Mouse (Mus musculus) neutrophil, adult 5-6 weeks (primary cell): ENCODE measurements around the gene Dram1. TPM values are rescaled to one million over a fixed set of nuclear protein-coding genes. Genes with fewer than 3 reads are reported as not detected.

Experiments used
- ATAC-seq: fragments of 151-379, 151-347 bp; 2 replicates; pipeline ENCODE4 v1.8.0; 2017; ENCODE audit warnings: mild to moderate bottlenecking, moderate TSS enrichment; ENCODE audit not compliant: insufficient number of reproducible peaks, poor library complexity, low FRiP score, severe bottlenecking; ENCODE audit errors: extremely low read depth
- total RNA-seq: library from RNA; stranded (forward); fragments of 200-1000 nt; gene quantifications from 2 replicates; pipeline ENCODE4 v1.2.3, GENCODE M21; 2017

The Dram1 gene
- total RNA-seq, 1 experiment from 2014 or later = 20.1 TPM

DNA sequence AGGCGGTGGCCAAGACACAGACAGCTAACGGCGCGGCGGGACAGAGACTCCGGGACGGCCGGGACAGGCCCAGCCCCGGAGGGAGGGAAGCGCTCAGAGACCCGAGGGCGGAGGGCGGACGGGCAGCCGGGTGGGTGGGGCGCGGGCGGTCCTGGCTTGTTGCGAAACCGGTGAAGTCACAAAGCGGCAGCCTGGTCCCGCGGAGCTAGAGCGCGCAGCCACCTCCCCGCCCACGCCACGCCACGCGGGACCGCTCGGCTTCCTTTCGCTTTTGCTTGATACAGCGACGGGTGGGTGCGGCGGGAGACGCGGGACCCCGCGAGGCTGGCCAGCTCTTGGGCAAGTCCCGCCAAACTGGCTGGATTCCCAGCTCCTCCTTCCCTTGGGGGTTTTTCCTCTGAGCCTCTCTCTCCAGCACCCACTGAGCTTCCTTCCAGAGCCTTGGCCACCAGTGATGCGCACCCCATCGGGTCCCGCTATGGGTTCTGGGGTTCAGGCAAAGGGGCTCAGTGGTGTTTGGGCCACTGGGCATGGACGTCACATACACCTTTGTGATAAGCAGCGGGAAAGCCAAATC lies 21.8 kb downstream of the Dram1 start:
- peak; percentile 92 for ATAC-seq

DNA sequence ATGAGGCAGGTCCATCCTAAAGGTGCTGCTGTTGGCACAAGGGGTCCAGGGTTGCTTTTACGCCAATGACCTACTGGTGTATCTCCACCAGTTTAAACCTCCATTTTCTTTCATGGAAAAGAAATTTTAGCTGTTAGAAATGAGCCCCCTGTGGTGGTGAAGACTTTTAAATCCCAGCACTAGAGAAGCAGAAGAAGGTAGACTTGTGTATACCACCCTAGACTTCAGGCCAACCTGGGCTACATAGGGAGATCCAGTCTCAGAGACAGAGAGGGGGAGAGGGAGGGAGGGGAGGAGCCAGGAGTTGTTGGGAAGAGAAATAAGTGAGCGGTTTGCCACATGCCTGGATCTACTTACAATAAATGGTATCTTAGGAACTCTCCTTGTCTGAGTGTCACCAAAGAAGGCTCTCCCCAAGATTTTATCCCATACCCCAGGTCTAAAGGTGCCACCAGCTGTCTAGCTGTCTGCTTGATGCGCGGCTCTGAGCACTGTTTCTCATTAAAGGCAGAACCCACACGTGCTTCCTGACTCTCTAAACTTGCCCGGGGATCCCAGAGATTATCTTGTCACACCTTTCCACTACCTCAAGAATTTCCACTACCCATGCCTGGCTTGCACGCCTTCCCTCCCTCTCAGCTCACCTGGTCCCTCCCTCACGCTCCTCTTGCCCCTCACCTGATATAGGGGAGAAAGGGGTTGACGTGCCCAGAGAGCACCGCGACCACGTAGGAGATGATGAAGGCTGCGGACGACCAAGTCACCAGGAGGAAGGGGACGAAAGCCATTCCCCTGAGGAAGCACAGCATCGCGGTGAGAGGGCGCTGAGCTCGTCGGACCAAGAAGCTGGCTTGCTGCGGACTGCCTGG lies 22.5 kb downstream of the Dram1 start:
- no peak for ATAC-seq

DNA sequence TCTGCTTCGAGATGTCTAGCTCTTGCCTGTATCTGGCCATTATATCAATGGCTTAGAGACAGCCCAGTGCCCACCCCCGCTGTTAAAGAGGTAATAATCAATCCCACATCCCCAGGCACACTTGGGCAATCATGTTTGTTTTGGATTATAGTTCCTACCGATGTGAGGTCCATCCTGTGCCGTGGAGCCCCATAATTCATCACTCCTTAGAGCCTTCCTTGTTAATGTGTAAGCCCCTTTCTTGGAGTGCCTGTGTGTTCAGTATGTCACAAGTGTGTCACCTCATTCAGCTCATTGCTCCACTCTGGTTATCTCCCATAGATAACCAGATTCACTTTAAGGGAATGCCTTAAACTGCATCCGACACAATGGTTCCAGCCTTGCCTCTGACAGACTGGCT lies 24.3 kb downstream of the Dram1 start:
- ATAC-seq = no peak

DNA sequence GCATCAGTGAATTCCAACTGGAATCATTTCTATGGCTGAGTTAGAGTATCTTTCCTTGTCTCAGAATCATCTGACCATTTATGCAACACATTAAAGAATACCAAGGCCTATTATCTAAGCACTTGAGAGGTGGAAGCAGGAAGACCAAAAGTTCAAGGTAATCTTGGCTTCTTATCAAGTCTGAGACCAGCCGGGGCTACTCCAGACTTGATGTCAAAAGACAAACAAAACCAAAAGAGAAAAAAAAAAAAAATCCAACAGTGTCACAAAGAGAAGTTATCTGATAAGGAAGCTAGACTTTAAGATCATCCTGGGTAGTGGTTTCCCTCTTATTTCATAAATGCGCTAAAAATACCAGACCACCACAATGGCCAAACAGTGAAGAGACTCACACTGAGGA lies 26.3 kb downstream of the Dram1 start:
- no peak for ATAC-seq

DNA sequence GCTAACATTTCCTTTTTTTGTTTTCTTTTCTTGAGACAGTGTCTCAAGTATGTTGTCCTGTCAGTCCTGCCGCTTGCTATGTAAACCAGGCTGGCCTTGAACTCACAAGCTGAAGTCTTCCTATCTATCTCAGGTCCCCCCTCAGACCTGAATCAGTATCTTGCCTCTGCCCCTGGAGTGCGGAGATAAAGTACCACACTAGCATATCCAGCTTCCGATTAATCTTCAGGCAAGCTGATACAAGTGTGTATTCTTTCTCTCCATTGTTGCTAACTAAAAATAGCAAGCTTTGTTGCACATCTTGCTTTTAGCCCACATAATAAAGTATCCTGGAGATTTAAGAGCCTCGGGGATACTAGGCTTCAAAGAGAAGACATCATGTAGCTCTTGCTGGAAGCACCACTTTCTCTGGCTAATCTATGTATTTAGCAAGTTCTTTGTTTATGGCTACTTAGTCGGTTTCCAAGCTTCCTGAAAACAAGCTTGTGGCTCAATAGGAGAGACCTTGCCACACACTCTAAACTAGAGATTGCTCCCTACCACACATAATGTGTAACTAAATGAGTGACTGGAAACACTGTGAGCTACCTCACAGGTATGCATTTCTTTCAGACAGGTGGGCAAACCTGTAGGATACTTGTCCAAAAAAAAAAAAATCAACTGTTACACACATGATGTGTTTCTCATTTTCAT lies 27.3 kb downstream of the Dram1 start:
- no peak for ATAC-seq

DNA sequence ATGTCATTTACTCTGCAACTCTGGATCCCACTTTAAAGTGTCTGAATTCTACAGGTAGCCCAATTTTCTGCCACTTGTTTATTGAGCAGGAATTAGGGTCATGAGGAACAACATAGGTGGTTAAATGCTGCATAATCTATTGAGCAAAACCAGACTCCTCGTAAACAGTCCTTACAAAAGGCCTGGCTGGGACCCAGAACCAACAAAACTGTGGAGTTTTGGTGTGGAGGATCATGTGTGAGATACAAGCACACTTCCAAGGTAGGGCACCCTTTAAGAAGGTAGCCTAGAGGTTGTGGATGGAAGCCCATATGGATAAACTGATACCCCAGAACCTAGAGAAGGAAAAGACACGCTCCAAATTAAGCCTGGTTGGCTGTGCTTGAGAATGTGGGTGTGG lies 28.2 kb downstream of the Dram1 start:
- no peak for ATAC-seq

DNA sequence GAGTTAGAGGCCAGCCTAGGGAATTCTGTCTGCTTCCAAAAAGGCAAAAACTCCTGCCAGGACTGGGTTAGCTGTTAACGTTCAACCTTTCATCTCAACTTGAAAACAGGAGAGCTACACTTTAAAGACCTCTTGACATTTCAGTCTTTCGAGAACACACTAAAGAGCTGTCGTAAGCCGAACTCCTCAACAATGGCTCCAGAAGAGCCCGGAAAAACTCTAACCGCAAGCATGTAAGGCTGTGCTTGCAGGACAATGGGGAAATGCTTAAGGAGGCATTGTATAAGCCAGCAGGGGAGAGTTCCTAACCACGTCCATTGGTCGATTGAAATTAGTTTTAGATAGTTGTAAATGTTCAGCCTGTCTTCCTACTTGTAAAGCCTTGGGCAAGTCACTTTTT lies 29.1 kb downstream of the Dram1 start:
- ATAC-seq = no peak

DNA sequence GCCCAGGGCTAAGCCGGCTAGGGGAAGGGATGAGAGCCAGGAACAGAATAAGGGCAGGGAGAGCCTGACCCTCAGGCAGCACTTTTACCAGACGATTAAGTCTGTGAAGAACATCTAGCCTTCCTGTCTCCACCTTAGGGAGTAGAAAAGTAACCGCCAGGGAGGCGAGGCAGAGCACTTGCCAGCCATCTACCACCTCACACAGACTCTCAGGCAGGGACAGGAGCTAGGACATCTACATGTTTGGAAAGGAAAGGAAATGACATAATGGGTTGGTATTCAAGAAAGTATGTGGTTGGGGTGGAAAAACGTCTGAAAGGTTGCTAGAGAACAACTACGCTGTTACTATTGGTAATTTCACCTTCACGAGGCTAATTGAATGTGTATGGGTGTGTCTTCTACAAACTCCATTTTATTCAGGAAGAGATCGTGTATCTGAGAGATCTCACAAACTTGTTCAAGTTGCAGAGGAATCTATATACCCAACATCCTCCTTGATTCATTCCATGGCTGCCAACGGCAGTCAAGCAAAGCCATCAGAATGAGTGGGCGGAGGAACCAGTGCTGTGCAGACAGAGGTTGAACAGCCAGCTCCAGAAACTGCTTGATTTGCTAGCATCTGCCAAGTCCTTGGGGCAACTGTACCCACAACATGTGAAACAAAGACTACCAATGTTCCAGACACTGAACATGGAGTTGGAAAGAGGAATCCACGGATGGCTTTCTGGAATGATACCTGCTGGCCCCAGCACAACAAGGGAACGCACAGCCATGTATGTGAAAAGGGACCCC lies 32.2 kb downstream of the Dram1 start:
- no peak for ATAC-seq

DNA sequence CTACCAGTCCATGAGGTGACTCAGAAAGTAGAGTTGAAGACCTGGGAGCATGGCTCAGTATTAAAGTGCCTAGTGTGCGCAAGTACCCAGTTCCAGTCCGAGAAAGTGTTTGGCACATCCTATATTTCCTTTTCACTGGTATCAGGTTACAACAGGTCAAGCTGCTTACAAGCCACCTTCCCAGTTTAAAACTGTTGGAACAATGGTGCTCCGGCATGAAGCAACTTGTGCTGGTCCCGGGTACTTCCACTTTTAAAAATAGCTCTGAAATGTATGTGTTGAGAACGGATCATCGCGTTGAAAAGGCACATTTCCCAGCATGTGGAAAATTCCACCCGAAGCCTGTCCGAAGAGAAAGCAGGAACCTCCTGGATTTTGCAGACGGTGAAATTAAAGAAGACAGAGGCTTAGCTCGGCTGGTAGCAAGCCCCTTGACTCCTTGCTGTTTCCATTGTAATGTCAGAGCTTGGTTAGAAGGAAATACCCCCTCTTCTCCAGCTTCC lies 32.9 kb downstream of the Dram1 start:
- ATAC-seq = no peak

DNA sequence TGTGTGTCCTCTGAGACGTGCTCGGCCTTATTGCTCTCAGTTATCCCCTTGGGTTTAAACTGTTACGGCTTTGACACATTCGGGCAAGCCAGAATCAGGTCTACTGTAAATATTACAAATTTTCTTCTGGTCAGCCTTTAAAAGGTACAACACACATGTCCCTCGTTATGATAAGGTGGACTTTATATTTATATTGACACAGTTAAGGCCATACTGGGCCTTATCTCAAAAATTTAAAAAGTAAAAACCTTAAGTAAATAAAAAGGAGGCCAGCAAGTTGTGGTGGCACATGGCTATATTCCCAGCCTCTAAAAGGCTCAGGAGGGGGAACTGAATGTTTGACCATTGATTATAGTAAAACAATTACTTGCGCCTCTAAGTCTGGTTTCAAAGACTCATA lies 37.5 kb downstream of the Dram1 start:
- no peak for ATAC-seq

DNA sequence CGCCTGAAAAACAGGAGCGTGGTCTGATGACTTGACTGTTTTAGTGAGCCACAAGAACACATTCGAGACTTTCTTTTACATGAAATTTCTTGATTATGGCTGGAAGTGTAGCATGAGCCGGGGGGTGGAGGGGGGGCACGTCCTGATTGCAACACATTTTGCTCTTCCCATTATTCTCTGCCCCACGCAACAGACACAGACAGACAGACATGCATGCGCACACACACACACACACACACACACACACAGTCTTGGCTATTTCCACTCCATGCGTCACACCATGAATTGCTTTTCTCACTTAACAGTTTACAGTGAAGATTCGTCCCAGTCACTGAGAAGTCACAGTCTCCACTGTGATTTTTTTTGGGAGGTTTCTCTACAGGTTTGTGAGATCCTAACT lies 38.2 kb downstream of the Dram1 start:
- ATAC-seq = no peak

DNA sequence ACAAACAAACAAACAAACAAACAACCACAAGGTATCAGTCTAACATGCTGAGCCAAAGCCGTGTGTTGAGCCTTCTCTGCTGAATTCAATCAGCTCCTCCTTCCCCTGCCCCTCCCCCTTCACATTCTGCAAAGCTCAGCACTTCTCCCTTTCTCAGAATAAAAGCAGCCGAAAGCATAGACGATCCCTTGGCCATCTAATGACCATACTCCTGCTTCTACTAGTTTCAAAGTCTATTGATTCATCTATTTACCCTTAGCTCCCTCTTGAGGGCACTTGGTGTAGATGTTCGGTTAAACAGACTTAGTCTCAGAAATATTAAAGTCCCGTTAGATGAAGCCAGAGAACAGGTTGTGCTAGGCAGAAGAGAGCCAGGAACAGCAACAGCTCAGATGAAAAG lies 48.2 kb downstream of the Dram1 start:
- no peak for ATAC-seq

DNA sequence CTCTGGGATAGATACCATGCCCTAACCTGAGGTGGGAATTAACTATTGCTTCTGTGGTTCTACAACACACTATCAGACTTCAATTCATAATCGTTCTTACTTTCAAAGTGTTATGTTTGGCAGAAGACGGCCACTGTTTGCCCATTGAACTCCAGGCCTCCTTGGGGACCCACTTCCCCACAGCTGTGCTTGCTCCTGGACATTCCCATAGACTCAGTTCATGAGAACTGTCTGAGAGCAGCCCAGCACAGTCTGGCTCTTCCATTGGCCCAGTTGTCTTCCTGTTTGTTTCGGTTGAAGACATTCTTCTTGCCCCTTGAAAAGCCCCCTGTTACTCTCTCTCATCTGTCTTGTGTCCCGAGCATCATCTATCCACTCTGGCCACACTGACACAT lies 50.8 kb downstream of the Dram1 start:
- ATAC-seq = no peak

DNA sequence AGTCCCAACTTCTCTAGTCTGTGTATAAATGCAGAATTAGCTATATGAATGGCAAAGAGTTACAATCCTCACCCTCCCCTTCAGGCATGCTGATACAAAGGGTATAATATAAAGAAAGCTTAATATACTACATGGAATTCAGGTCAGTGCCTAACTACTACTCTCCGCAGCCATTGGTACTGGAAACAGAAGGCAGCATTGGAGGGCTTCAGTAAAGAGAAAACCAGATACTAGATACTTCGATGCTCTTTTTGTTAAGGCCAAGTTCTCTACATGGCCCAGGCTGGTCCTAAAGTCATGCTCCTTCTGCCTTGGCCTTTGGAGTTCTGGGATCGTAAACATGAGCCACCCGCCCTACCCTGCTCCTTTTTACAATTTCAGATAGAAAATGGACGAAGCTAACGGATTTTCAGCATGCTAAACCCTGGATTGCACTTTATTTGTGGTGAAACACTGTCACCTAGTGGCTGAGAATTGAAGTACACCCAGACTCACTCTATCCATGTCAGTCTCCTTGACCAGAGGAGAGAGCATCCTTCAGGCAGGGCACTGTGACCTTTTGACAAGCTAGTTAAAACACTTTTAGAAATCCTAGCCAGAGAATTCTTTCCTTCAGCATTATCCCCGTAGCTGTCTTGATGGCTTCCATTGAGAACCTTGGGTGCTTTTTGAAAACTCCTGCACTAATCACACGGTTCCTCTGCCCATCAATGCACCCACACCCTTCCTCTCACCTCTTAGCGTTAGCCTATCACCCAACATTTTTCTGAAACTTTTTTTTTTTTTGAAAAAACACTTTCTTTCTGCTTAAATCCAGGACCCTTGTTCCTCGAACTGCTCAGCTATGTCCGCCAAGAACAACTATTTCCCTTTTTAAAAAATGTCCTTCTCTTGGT lies 51.5 kb downstream of the Dram1 start:
- ATAC-seq = peak; percentile 86

DNA sequence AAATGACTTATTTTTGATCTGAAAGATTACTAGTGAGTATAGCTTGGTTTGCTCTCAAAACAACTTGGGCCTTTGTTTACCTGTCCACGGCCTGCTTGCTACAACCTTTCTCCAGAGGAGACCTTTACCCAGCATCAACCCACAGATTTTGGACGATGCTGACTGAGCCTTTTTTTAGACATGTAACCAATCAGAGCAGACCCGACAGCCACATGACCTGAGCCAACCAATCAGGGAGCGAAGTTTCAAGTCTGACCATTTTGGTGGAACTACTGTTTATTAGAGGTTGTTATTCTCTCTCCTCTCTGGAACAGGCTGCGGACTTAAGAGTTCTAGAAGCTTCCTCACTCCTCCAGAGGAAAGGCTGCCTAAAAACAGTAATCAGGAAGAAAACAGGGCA lies 57.1 kb downstream of the Dram1 start:
- no peak for ATAC-seq

DNA sequence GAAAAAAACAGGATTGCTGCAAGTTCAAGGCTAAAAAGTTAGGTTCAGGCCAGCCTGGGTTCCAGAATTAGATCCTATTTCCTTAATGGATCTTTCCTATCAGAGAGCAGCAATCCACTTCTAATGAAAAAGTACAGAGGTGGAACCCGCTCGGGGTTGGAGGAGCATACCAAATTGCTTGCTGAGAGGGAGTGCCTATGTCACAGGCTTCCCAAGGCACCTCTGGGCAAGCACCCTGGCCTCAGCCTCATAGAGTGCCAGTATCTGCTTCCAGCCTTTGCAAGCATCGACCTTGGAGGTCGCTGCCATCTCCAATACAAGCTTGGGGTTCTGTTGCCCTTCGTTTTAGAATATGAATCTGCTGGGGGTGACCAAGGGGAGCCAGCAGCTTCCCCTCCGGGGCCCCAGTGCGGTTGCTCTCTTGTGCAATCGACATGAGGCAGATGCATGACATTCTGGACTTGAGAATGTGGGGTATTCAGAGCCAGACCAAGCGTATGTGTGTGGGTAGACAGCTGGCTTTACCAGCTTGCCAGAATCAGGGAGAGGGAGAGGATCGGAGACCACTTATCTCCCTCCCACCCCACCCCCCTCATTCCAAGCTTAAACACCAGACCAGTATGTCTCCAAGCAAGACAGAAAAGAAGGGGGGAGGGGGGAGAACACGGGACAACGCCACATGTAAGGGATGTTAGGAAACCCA lies 58.0 kb downstream of the Dram1 start:
- no peak for ATAC-seq

DNA sequence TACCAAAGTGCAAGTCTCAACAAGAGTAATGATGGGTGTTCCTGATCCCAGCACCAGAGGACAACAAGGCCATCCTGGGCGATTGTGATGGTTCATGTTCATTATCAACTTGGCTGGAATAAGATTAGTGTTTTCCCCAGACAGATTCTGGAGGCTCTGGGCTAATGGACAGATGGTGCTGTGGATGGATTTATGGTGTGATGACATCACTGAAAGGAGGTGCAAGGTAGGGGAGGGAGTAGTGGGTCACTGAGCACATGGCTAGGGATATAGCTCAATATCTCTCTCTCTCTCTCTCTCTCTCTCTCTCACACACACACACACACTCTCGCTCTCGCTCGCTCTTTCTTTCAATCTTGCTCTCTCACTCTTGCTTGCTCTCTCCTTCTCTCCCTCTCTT lies 60.7 kb downstream of the Dram1 start:
- ATAC-seq = no peak

DNA sequence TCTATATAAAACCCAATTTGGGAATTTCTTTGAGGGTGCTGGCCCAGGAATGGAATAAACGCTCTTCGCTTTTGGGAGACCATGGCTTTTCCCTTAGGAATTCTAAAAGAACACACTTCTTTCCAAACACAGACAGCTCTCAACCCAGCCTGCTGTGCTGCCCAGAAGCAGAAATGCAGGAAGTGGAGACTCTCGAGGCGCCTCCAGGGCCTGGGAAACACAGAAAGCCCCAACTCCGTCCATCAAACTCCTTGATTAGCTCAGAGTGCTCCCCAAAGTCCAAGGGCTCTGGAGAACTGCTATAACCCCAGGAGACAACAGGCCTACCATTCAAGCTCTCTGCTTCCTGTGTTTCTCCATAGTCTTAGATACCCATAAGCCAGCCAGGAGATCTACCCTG lies 61.7 kb downstream of the Dram1 start:
- ATAC-seq = no peak
